Mouse (Mus musculus) layer of hippocampus, postnatal 10 days (tissue): ENCODE results near the gene Nme3. TPM values are rescaled to one million over a fixed set of nuclear protein-coding genes. Genes with fewer than 3 reads are reported as not detected.

Source experiments
- total RNA-seq, 2 experiments: library from RNA; stranded (reverse); gene quantifications; 2 replicates each; pipeline ENCODE4 v1.2.3; 2021

The Nme3 gene
- total RNA-seq, 2 experiments from 2014 or later: 40.8 to 44.2 TPM

Other genes starting within 250 kb of the Nme3 start
- gene Slc9a3r2, start 246.2 kb upstream of the Nme3 start, total RNA-seq: 10 to 100 TPM; 48.5 to 49.4 TPM
- gene Npw, start 238.0 kb upstream of the Nme3 start, total RNA-seq: 1 to 10 TPM; 1.3 to 1.6 TPM
- 10 to 100 TPM; 40.1 to 43.6 TPM for gene Zfp598, start 226.8 kb upstream of the Nme3 start, total RNA-seq
- 100 to 1,000 TPM; 211 to 212 TPM for gene Syngr3, start 206.5 kb upstream of the Nme3 start, total RNA-seq
- gene Gfer, start 200.3 kb upstream of the Nme3 start, total RNA-seq: 10 to 100 TPM; 19.3 to 22.4 TPM
- 1 to 10 TPM; 4.8 to 5.0 TPM for gene Noxo1, start 200.3 kb upstream of the Nme3 start, total RNA-seq
- gene Tbl3, start 188.8 kb upstream of the Nme3 start, total RNA-seq: 10 to 100 TPM; 28.5 to 34.3 TPM
- gene Rnf151, start 178.4 kb upstream of the Nme3 start, total RNA-seq: not detected
- gene Rps2, start 178.4 kb upstream of the Nme3 start, total RNA-seq: 100 to 1,000 TPM; 563 to 651 TPM
- 100 to 1,000 TPM; 180 to 197 TPM for gene Ndufb10, start 172.0 kb upstream of the Nme3 start, total RNA-seq
- gene Rpl3l, start 168.7 kb upstream of the Nme3 start, total RNA-seq: under 1 TPM; 0.53 to 0.62 TPM
- 10 to 100 TPM; 46.7 to 47.5 TPM for gene Msrb1, start 159.9 kb upstream of the Nme3 start, total RNA-seq
- under 1 TPM in 1 of 2 experiments, not detected in 1; 0.40 TPM for gene Hs3st6, start 143.5 kb upstream of the Nme3 start, total RNA-seq
- gene Meiob, start 92.2 kb upstream of the Nme3 start, total RNA-seq: not detected
- gene Hagh, start 56.4 kb upstream of the Nme3 start, total RNA-seq: 10 to 100 TPM; 81.5 to 87.7 TPM
- 10 to 100 TPM; 15.6 to 16.2 TPM for gene Fahd1, start 46.1 kb upstream of the Nme3 start, total RNA-seq
- gene Igfals, start 30.5 kb upstream of the Nme3 start, total RNA-seq: not detected
- gene Nubp2, start 10.2 kb upstream of the Nme3 start, total RNA-seq: 10 to 100 TPM; 40.4 to 40.5 TPM
- gene Spsb3, start 9.9 kb upstream of the Nme3 start, total RNA-seq: 10 to 100 TPM; 36.4 to 36.9 TPM
- 10 to 100 TPM; 61.6 to 62.1 TPM for gene Eme2, start 1.4 kb upstream of the Nme3 start, total RNA-seq
- gene Mrps34, start 1.4 kb upstream of the Nme3 start, total RNA-seq: 10 to 100 TPM; 74.1 to 77.8 TPM
- 100 to 1,000 TPM; 276 to 287 TPM for gene Mapk8ip3, start 40.5 kb downstream of the Nme3 start, total RNA-seq
- 10 to 100 TPM; 13.0 to 14.1 TPM for gene Jpt2, start 64.2 kb downstream of the Nme3 start, total RNA-seq
- gene Cramp1l, start 119.3 kb downstream of the Nme3 start, total RNA-seq: 10 to 100 TPM; 27.2 to 28.9 TPM
- gene Ift140, start 119.6 kb downstream of the Nme3 start, total RNA-seq: 10 to 100 TPM; 25.6 to 30.1 TPM
- gene Tmem204, start 187.1 kb downstream of the Nme3 start, total RNA-seq: 1 to 10 TPM; 7.4 to 7.9 TPM
- 10 to 100 TPM; 36.5 to 43.3 TPM for gene Telo2, start 219.5 kb downstream of the Nme3 start, total RNA-seq
- gene Ptx4, start 224.3 kb downstream of the Nme3 start, total RNA-seq: 1 to 10 TPM in 1 of 2 experiments, under 1 TPM in 1; 0.89 to 1.4 TPM
- 10 to 100 TPM; 40.3 to 46.5 TPM for gene Clcn7, start 236.9 kb downstream of the Nme3 start, total RNA-seq